Mouse (Mus musculus): ENCODE data around the gene Mnat1.
"Not testable (repeated sequence)": the region's sequence is repeated elsewhere in the genome, so short reads cannot be mapped to it uniquely, and the experiment has no call there.

Gene Mnat1

GRCm38 (mm10) chr12:73147236-73147635 is 23.7 kb downstream of the Mnat1 start:
- DNase-seq (ENCODE audit: low read depth, low spot score): no peak

- not testable (repeated sequence) for DNase-seq (ENCODE audit: low read depth, low spot score)
Measured at GRCm38 (mm10) chr12:73151038-73151437, 27.5 kb downstream of the Mnat1 start.

- no peak for DNase-seq (ENCODE audit: low read depth, low spot score)
Measured at GRCm38 (mm10) chr12:73154150-73154549, 30.6 kb downstream of the Mnat1 start.

- no peak for DNase-seq (ENCODE audit: low read depth, low spot score)
Measured at GRCm38 (mm10) chr12:73160341-73160740, 36.8 kb downstream of the Mnat1 start.

GRCm38 (mm10) chr12:73162408-73163181 is 39.1 kb downstream of the Mnat1 start:
- no peak for DNase-seq (ENCODE audit: low read depth, low spot score)

- DNase-seq (ENCODE audit: low read depth, low spot score): no peak
Measured at GRCm38 (mm10) chr12:73170794-73171193, 47.3 kb downstream of the Mnat1 start.

- DNase-seq (ENCODE audit: low read depth, low spot score): no peak
Measured at GRCm38 (mm10) chr12:73183896-73184295, 60.4 kb downstream of the Mnat1 start.

GRCm38 (mm10) chr12:73197363-73197762 is 73.8 kb downstream of the Mnat1 start:
- DNase-seq (ENCODE audit: low read depth, low spot score): no peak

GRCm38 (mm10) chr12:73198451-73198850 is 74.9 kb downstream of the Mnat1 start:
- DNase-seq (ENCODE audit: low read depth, low spot score): no peak

- DNase-seq (ENCODE audit: low read depth, low spot score): no peak
Measured at GRCm38 (mm10) chr12:73199375-73199774, 75.9 kb downstream of the Mnat1 start.

- DNase-seq (ENCODE audit: low read depth, low spot score): no peak
Measured at GRCm38 (mm10) chr12:73201587-73201986, 78.1 kb downstream of the Mnat1 start.

- no peak for DNase-seq (ENCODE audit: low read depth, low spot score)
Measured at GRCm38 (mm10) chr12:73205710-73206649, 82.5 kb downstream of the Mnat1 start.

- no peak for DNase-seq (ENCODE audit: low read depth, low spot score)
Measured at GRCm38 (mm10) chr12:73207008-73207407, 83.5 kb downstream of the Mnat1 start.

- DNase-seq (ENCODE audit: low read depth, low spot score): no peak
Measured at GRCm38 (mm10) chr12:73207461-73207860, 83.9 kb downstream of the Mnat1 start.

- no peak for DNase-seq (ENCODE audit: low read depth, low spot score)
Measured at GRCm38 (mm10) chr12:73208518-73208917, 85.0 kb downstream of the Mnat1 start.

GRCm38 (mm10) chr12:73209117-73209516 is 85.6 kb downstream of the Mnat1 start:
- DNase-seq (ENCODE audit: low read depth, low spot score): no peak

- no peak for DNase-seq (ENCODE audit: low read depth, low spot score)
Measured at GRCm38 (mm10) chr12:73210454-73210853, 86.9 kb downstream of the Mnat1 start.

GRCm38 (mm10) chr12:73215773-73216172 is 92.3 kb downstream of the Mnat1 start:
- no peak for DNase-seq (ENCODE audit: low read depth, low spot score)

GRCm38 (mm10) chr12:73218632-73219031 is 95.1 kb downstream of the Mnat1 start:
- no peak for DNase-seq (ENCODE audit: low read depth, low spot score)

- no peak for DNase-seq (ENCODE audit: low read depth, low spot score)
Measured at GRCm38 (mm10) chr12:73221235-73221634, 97.7 kb downstream of the Mnat1 start.

- no peak for DNase-seq (ENCODE audit: low read depth, low spot score)
Measured at GRCm38 (mm10) chr12:73223872-73224271, 100.4 kb downstream of the Mnat1 start.

GRCm38 (mm10) chr12:73228427-73228826 is 104.9 kb downstream of the Mnat1 start:
- no peak for DNase-seq (ENCODE audit: low read depth, low spot score)

GRCm38 (mm10) chr12:73230196-73230595 is 106.7 kb downstream of the Mnat1 start:
- DNase-seq (ENCODE audit: low read depth, low spot score): no peak
